Mouse (Mus musculus) embryonic stem cell, embryonic (primary cell): ENCODE measurements at regions not wholly inside any gene's neighbourhood (a gene's known extent, or its start where the extent isn't known, plus 50 kb on each side); places are given as distances from the start of the nearest gene placed in this dataset.

Source experiments
- CTCF ChIA-PET, 4 experiments: fragments of 300-600 bp in 2 of 4; fragments of 350-600 bp in 2 of 4; sonication (Branson Sonifier 250); formaldehyde crosslinking; loops; one replicate each; lab custom pipeline; 2022; ENCODE audit warnings: inconsistent platforms in 2 of 4; lab: Charles Lee
- POLR2A ChIA-PET, 4 experiments: fragments of 300-600 bp in 2 of 4; fragments of 350-600 bp in 2 of 4; sonication (Branson Sonifier 250); formaldehyde crosslinking; loops; one replicate each; lab custom pipeline; 2022; ENCODE audit warnings: antibody characterized with exemption in 4 of 4, inconsistent platforms in 1 of 4; lab: Charles Lee

GRCm38 (mm10) chr5:112001742-112002701, 250.3 kb downstream of the Cryba4 start:
- ChIA-PET CTCF (interaction anchor here (0.6 to 1.5 kb wide), 6 partner anchors 12 to 894 kb away, joined by 3 to 5 read pairs (median 3); no protein-coding TSS in a partner anchor), POLR2A (interaction anchor here in 2 of 4 experiments (0.9 to 1.5 kb wide), 6 partner anchors 8 to 317 kb away, joined by 3 read pairs; no protein-coding TSS in a partner anchor)

- CTCF ChIA-PET, result interaction anchor here (0.7 to 1.5 kb wide), 5 partner anchors 75 to 237 kb away, joined by 3 to 6 read pairs (median 3); no protein-coding TSS in a partner anchor
- POLR2A ChIA-PET, result interaction anchor here in 1 of 4 experiments (0.6 to 1.5 kb wide), 4 partner anchors 9 to 925 kb away, joined by 3 to 6 read pairs (median 3); no protein-coding TSS in a partner anchor
Measured at GRCm38 (mm10) chr5:112002856-112003660, 249.3 kb downstream of the Cryba4 start.

GRCm38 (mm10) chr5:112004041-112004440, 248.3 kb downstream of the Cryba4 start:
- CTCF ChIA-PET, result no interaction called here
- POLR2A ChIA-PET, result interaction anchor here in 1 of 4 experiments (0.6 kb wide), 1 partner anchor 515 kb away, joined by 6 read pairs; no protein-coding TSS in a partner anchor

GRCm38 (mm10) chr5:112012505-112013164, 239.7 kb downstream of the Cryba4 start:
- POLR2A ChIA-PET, result interaction anchor here in 1 of 4 experiments (1.1 kb wide), 1 partner anchor 13 kb away, joined by 3 read pairs; no protein-coding TSS in a partner anchor
- CTCF ChIA-PET, result interaction anchor here in 1 of 4 experiments (0.5 kb wide), 1 partner anchor 164 kb away, joined by 3 read pairs; no protein-coding TSS in a partner anchor

- POLR2A ChIA-PET, result no interaction called here
- CTCF ChIA-PET, result no interaction called here
Measured at GRCm38 (mm10) chr5:112018925-112019324, 233.4 kb downstream of the Cryba4 start.

- POLR2A ChIA-PET, result no interaction called here
- CTCF ChIA-PET, result interaction anchor here in 1 of 4 experiments (0.5 kb wide), 1 partner anchor 21 kb away, joined by 4 read pairs; no protein-coding TSS in a partner anchor
Measured at GRCm38 (mm10) chr5:112020882-112021281, 231.4 kb downstream of the Cryba4 start.

GRCm38 (mm10) chr5:112029955-112030354, 222.4 kb downstream of the Cryba4 start:
- ChIA-PET POLR2A (no interaction called here), CTCF (no interaction called here)

GRCm38 (mm10) chr5:112032036-112032435, 220.3 kb downstream of the Cryba4 start:
- ChIA-PET POLR2A (no interaction called here), CTCF (no interaction called here)

GRCm38 (mm10) chr5:112035426-112035825, 216.9 kb downstream of the Cryba4 start:
- ChIA-PET CTCF (interaction anchor here in 1 of 4 experiments (0.8 kb wide), 1 partner anchor 120 kb away, joined by 4 read pairs; no protein-coding TSS in a partner anchor), POLR2A (no interaction called here)

- ChIA-PET POLR2A (no interaction called here), CTCF (no interaction called here)
Measured at GRCm38 (mm10) chr5:112037080-112037479, 215.2 kb downstream of the Cryba4 start.

- ChIA-PET POLR2A (no interaction called here), CTCF (interaction anchor here in 1 of 4 experiments (0.7 kb wide), 1 partner anchor 598 kb away, joined by 4 read pairs; no protein-coding TSS in a partner anchor)
Measured at GRCm38 (mm10) chr5:112039645-112040372, 212.5 kb downstream of the Cryba4 start.

GRCm38 (mm10) chr5:112040678-112041077, 211.6 kb downstream of the Cryba4 start:
- POLR2A ChIA-PET, result no interaction called here
- CTCF ChIA-PET, result no interaction called here

- CTCF ChIA-PET, result no interaction called here
- POLR2A ChIA-PET, result no interaction called here
Measured at GRCm38 (mm10) chr5:112041285-112041684, 211.0 kb downstream of the Cryba4 start.

- CTCF ChIA-PET, result interaction anchor here in 2 of 4 experiments (0.6 to 0.8 kb wide), 2 partner anchors 22 to 366 kb away, joined by 3 to 4 read pairs; no protein-coding TSS in a partner anchor
- POLR2A ChIA-PET, result interaction anchor here in 1 of 4 experiments (1.1 kb wide), 1 partner anchor 29 kb away, joined by 3 read pairs; no protein-coding TSS in a partner anchor
Measured at GRCm38 (mm10) chr5:112042236-112042635, 210.1 kb downstream of the Cryba4 start.

- ChIA-PET CTCF (interaction anchor here in 1 of 4 experiments (1.5 kb wide), 1 partner anchor 27 kb away, joined by 6 read pairs; no protein-coding TSS in a partner anchor), POLR2A (interaction anchor here in 3 of 4 experiments (0.6 to 1.5 kb wide), 5 partner anchors 11 to 1101 kb away, joined by 3 read pairs; no protein-coding TSS in a partner anchor)
Measured at GRCm38 (mm10) chr5:112050046-112050782, 202.1 kb downstream of the Cryba4 start.

- ChIA-PET CTCF (interaction anchor here in 1 of 4 experiments (1.5 kb wide), 1 partner anchor 27 kb away, joined by 6 read pairs; no protein-coding TSS in a partner anchor), POLR2A (no interaction called here)
Measured at GRCm38 (mm10) chr5:112050906-112051305, 201.4 kb downstream of the Cryba4 start.
